Mouse (Mus musculus) Muller cell, postnatal 12 days (primary cell): ENCODE data around the gene Klf16.
A peak's percentile ranks its signal among the peaks of the same experiment; 100 is the strongest.

Source experiments
- DNase-seq: peaks from one replicate; pipeline ENCODE4 v3.0.0-alpha.2; 2015; ENCODE audit errors: inconsistent ontology term

Klf16 gene

GRCm38 (mm10) chr10:80577195-80578130 lies at the start of gene Klf16:
Gene Klf16 (minus strand): TSS chr10:80577321.
- DNase-seq = peak; percentile 99

GRCm38 (mm10) chr10:80625764-80626163 lies 48.6 kb upstream of the Klf16 start:
- DNase-seq = no peak

- peak; percentile 78 for DNase-seq
Observed at GRCm38 (mm10) chr10:80623457-80624191, 46.5 kb upstream of the Klf16 start.

GRCm38 (mm10) chr10:80622661-80623456 lies 45.7 kb upstream of the Klf16 start, which contains the start of gene Csnk1g2:
Gene Csnk1g2 (plus strand): TSS chr10:80622838.
- no peak for DNase-seq

- DNase-seq = peak; percentile 99
Observed at GRCm38 (mm10) chr10:80621940-80622660, 45.0 kb upstream of the Klf16 start.

- DNase-seq = no peak
Observed at GRCm38 (mm10) chr10:80621690-80621939, 44.5 kb upstream of the Klf16 start.

GRCm38 (mm10) chr10:80620796-80621689 lies 43.9 kb upstream of the Klf16 start:
- no peak for DNase-seq

GRCm38 (mm10) chr10:80620365-80620764 lies 43.2 kb upstream of the Klf16 start:
- no peak for DNase-seq

- DNase-seq = no peak
Observed at GRCm38 (mm10) chr10:80619465-80620244, 42.5 kb upstream of the Klf16 start.

GRCm38 (mm10) chr10:80618181-80618580 lies 41.1 kb upstream of the Klf16 start:
- no peak for DNase-seq

- no peak for DNase-seq
Observed at GRCm38 (mm10) chr10:80614351-80614750, 37.2 kb upstream of the Klf16 start.

- no peak for DNase-seq
Observed at GRCm38 (mm10) chr10:80613821-80614220, 36.7 kb upstream of the Klf16 start.

GRCm38 (mm10) chr10:80611905-80612304 lies 34.8 kb upstream of the Klf16 start:
- DNase-seq = no peak

- peak; percentile 29 for DNase-seq
Observed at GRCm38 (mm10) chr10:80611024-80611423, 33.9 kb upstream of the Klf16 start.

GRCm38 (mm10) chr10:80610116-80610785 lies 33.1 kb upstream of the Klf16 start:
- no peak for DNase-seq

GRCm38 (mm10) chr10:80609269-80609924 lies 32.3 kb upstream of the Klf16 start:
- no peak for DNase-seq

- DNase-seq = no peak
Observed at GRCm38 (mm10) chr10:80608435-80608834, 31.3 kb upstream of the Klf16 start.

GRCm38 (mm10) chr10:80606737-80607350 lies 29.7 kb upstream of the Klf16 start:
- no peak for DNase-seq
